Mouse (Mus musculus) heart, postnatal 10 days (tissue): ENCODE data around the gene Appl1. TPM values are rescaled to one million over a fixed set of nuclear protein-coding genes. Genes with fewer than 3 reads are reported as not detected.

Experiments
- total RNA-seq, 2 experiments: library from RNA; stranded (reverse); gene quantifications; 2 replicates each; pipeline ENCODE4 v1.2.3; 2021

The Appl1 gene
- total RNA-seq, 2 experiments from 2014 or later: 21.8 to 26.7 TPM

Other genes with a start within 250 kb of the Appl1 start
- 10 to 100 TPM; 26.5 to 38.2 TPM for gene Asb14, start 76.7 kb downstream of the Appl1 start, total RNA-seq
- not detected for gene Hesx1, start 23.2 kb upstream of the Appl1 start, total RNA-seq
- 1 to 10 TPM; 7.7 to 7.9 TPM for gene Il17rd, start 67.7 kb upstream of the Appl1 start, total RNA-seq
- 10 to 100 TPM; 32.4 to 33.5 TPM for gene Arhgef3, start 143.7 kb upstream of the Appl1 start, total RNA-seq